14 mouse cellular contexts compared by ENCODE assay signal in genomic region chr14:35250412-35250811, GRCm38 (mm10).
DNase-seq lines count a peak whose midpoint lies in the region; ATAC-seq and TF ChIP-seq lines count a peak whose summit lies in the region.
"Had no signal": no experiment of that assay in that cellular context is flagged by ENCODE, and none has a peak within 500 bp of the region (broad histone marks: within the 10 kb centered on the region; RNA-seq: fewer than 3 reads in every experiment).

No protein-coding gene starts in this region.

- H3K4me3 ChIP-seq in hindbrain, postnatal 0 days (ENCODE audit: low read length): no peak overlapping the region
- no peak overlapping the region for H3K4me3 ChIP-seq in hindbrain, embryonic 10.5 days
- no peak overlapping the region for H3K4me3 ChIP-seq in intestine, embryonic 15.5 days (replicated peaks)
- H3K4me3 ChIP-seq: limb, embryonic 13.5 days; stomach, embryonic 15.5 days had no signal

- H3K27me3 ChIP-seq in hindbrain, postnatal 0 days (ENCODE audit: insufficient read depth, low read length): no peaks in the 10 kb centered on the region
- no peaks in the 10 kb centered on the region for H3K27me3 ChIP-seq in hindbrain, embryonic 10.5 days (ENCODE audit: insufficient read depth, poor library complexity, severe bottlenecking)
- H3K27me3 ChIP-seq in intestine, embryonic 15.5 days (replicated peaks): no peaks in the 10 kb centered on the region
- H3K27me3 ChIP-seq: limb, embryonic 13.5 days; stomach, embryonic 15.5 days had no signal

- H3K4me2 ChIP-seq in hindbrain, postnatal 0 days (ENCODE audit: low read depth, low read length): no peak overlapping the region
- H3K4me2 ChIP-seq in intestine, embryonic 15.5 days (replicated peaks): no peak overlapping the region
- H3K4me2 ChIP-seq: limb, embryonic 13.5 days; stomach, embryonic 15.5 days had no signal

- H3K27ac ChIP-seq in hindbrain, postnatal 0 days: no peak overlapping the region
- H3K27ac ChIP-seq in hindbrain, embryonic 10.5 days: no peak overlapping the region
- no peak overlapping the region for H3K27ac ChIP-seq in intestine, embryonic 15.5 days
- H3K27ac ChIP-seq: limb, embryonic 13.5 days; stomach, embryonic 15.5 days had no signal

- TF ChIP-seq CTCF in hindbrain, postnatal 0 days (IDR thresholded peaks at IDR 0.05; ENCODE audit: low read depth): no peak

- no peak overlapping the region for H3K9ac ChIP-seq in hindbrain, postnatal 0 days (replicated peaks; ENCODE audit: low read length)
- H3K9ac ChIP-seq in intestine, embryonic 15.5 days: no peak overlapping the region
- H3K9ac ChIP-seq: limb, embryonic 13.5 days; stomach, embryonic 15.5 days had no signal

- 34% methylated on average over 4 of the region's 4 CpGs for WGBS in hindbrain, postnatal 0 days
- WGBS in hindbrain, embryonic 10.5 days: 93% methylated on average over 4 of the region's 4 CpGs
- WGBS in intestine, embryonic 15.5 days: 80% methylated on average over 4 of the region's 4 CpGs

- H3K9me3 ChIP-seq in hindbrain, postnatal 0 days (ENCODE audit: low read length): no peaks in the 10 kb centered on the region
- H3K9me3 ChIP-seq in hindbrain, embryonic 10.5 days: no peaks in the 10 kb centered on the region
- H3K9me3 ChIP-seq in intestine, embryonic 15.5 days: no peaks in the 10 kb centered on the region
- H3K9me3 ChIP-seq: limb, embryonic 13.5 days; stomach, embryonic 15.5 days had no signal

- DNase-seq in hindbrain, postnatal 0 days (ENCODE audit: low spot score): peak; percentile 74
- DNase-seq in hindbrain, embryonic 10.5 days (ENCODE audit: low spot score): no peak
- peak; percentile 66 for DNase-seq in brain, adult 2 months (ENCODE audit: low read depth, low spot score)
- peak; percentile 97 for DNase-seq in cerebellum, postnatal 14 days
- DNase-seq in spleen, postnatal 14 days (ENCODE audit: low spot score in 2 of 2): no peak
- DNase-seq: adrenal gland, postnatal 10 days; gastrocnemius, postnatal 14 days; heart, postnatal 10 days had no signal

- no peaks in the 10 kb centered on the region for H3K4me1 ChIP-seq in hindbrain, postnatal 0 days (ENCODE audit: insufficient read depth, low read length)
- H3K4me1 ChIP-seq in hindbrain, embryonic 10.5 days (replicated peaks): no peaks in the 10 kb centered on the region
- no peaks in the 10 kb centered on the region for H3K4me1 ChIP-seq in intestine, embryonic 15.5 days (replicated peaks)
- H3K4me1 ChIP-seq: limb, embryonic 13.5 days; stomach, embryonic 15.5 days had no signal

- no peaks in the 10 kb centered on the region for H3K36me3 ChIP-seq in hindbrain, postnatal 0 days (ENCODE audit: insufficient read depth, low read length)
- no peaks in the 10 kb centered on the region for H3K36me3 ChIP-seq in hindbrain, embryonic 10.5 days
- no peaks in the 10 kb centered on the region for H3K36me3 ChIP-seq in intestine, embryonic 15.5 days
- H3K36me3 ChIP-seq: limb, embryonic 13.5 days; stomach, embryonic 15.5 days had no signal

- ATAC-seq in hindbrain, postnatal 0 days: 0 out of 2 replicates have a peak, but pooled peaks have one; percentile 36
- peak; percentile 36; the same call in 1 of the 2 replicates for ATAC-seq in cerebellum, adult (ENCODE audit: insufficient number of reproducible peaks, low FRiP score, low TSS enrichment)
- no peak for ATAC-seq in intestine, embryonic 15.5 days
- ATAC-seq: CD4-positive, CD25-positive, alpha-beta regulatory T cell, adult 4 months; inflammation-experienced regulatory T-cells, adult 6 months had no signal

Comparison
In these comparisons a context has a peak if more than half of its experiments do, and no peak if none do; other contexts are left out.
1. DNase-seq: peak in hindbrain, postnatal 0 days (single experiment), brain, adult 2 months (single experiment) and cerebellum, postnatal 14 days (2 of 2); none in hindbrain, embryonic 10.5 days (single experiment) and spleen, postnatal 14 days (0 of 2).